Comparison of ENCODE assay signal across 26 mouse cellular contexts in the genomic region with DNA sequence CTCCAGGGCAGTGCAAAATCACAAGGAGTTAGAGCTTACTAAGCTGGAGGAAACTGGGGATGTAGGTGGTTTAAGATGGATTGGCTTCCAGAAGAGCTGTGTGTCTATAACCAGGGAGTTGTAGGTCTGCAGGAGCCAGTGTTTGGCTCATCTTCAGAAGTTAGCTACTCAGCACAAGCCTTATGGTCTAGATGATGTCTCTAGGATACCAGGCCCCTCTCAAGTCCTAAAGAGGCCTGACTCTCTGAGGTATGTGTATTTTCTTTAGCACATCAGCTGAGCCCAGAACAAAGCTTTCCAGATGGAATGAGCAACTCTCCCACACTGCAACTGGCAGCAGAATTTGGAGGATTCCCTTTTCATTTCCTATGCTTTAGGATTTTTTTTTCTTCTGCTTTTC.
DNase-seq lines count a peak whose midpoint lies in the region; TF ChIP-seq lines count a peak whose summit lies in the region.
"Had no signal": no experiment of that assay in that cellular context is flagged by ENCODE, and none has a peak within 500 bp of the region (broad histone marks: within the 10 kb centered on the region; RNA-seq: fewer than 3 reads in every experiment).

No protein-coding gene starts in this region.

- no peak for TF ChIP-seq CTCF in heart, adult 2 months (IDR thresholded peaks at IDR 0.05)

- H3K27me3 ChIP-seq in heart, adult 2 months (ENCODE audit: control insufficient read depth, insufficient read depth, low read length), result no peaks in the 10 kb centered on the region
- H3K27me3 ChIP-seq: CH12.LX; heart, embryonic 13.5 days; limb, embryonic 13.5 days; liver, embryonic 12.5 days; neural tube, embryonic 15.5 days had no signal

- no peak for TF ChIP-seq POLR2A in heart, adult 2 months (IDR thresholded peaks at IDR 0.05; ENCODE audit: insufficient read depth, low read depth, low read length)

- intact Hi-C loops in heart, adult 2 months (cut with DNase I), result no loop called here
- intact Hi-C loops in left cerebral cortex, postnatal 36 days (cut with DNase I), result no loop called here

- no peak overlapping the region for H3K9ac ChIP-seq in heart, adult 2 months (ENCODE audit: low read depth, low read length)
- H3K9ac ChIP-seq: heart, embryonic 13.5 days; limb, embryonic 13.5 days; liver, embryonic 12.5 days; neural tube, embryonic 15.5 days had no signal

- H3K27ac ChIP-seq in heart, adult 2 months, result no peak overlapping the region
- H3K27ac ChIP-seq: forebrain, embryonic 10.5 days; heart, embryonic 13.5 days; limb, embryonic 13.5 days; liver, embryonic 12.5 days; midbrain, embryonic 10.5 days; neural tube, embryonic 15.5 days had no signal

- DNase-seq in heart, adult 11 months, result peak; percentile 11
- DNase-seq in heart, adult 2 months, result no peak
- peak; percentile 53 for DNase-seq in right cerebral cortex, adult 18-20 months
- DNase-seq in right cerebral cortex, postnatal 4 days, result no peak
- DNase-seq in left cerebral cortex, postnatal 36 days (ENCODE audit: low spot score in 2 of 2), result peak; percentile 52 to 53
- no peak for DNase-seq in ovary, postnatal 14 days (ENCODE audit: low spot score)
- DNase-seq in yolk sac, embryonic 10.5 days (ENCODE audit: low spot score), result no peak
- DNase-seq: adrenal gland, adult 2 months; cerebellum, adult 11-12 months; cerebellum, postnatal 10 days; gastrocnemius, postnatal 10 days; heart, adult 18-20 months; heart, postnatal 14 days; kidney, postnatal 25 days; lung, adult 18-20 months; lung, postnatal 10 days; thymus, adult 2 months; thymus, postnatal 4 days had no signal

- H3K4me3 ChIP-seq in heart, adult 2 months, result no peak overlapping the region
- H3K4me3 ChIP-seq: forebrain, embryonic 10.5 days; heart, embryonic 13.5 days; limb, embryonic 13.5 days; liver, embryonic 12.5 days; midbrain, embryonic 10.5 days; neural tube, embryonic 15.5 days had no signal

- H3K36me3 ChIP-seq in heart, adult 2 months (ENCODE audit: control insufficient read depth, insufficient read depth, low read length), result no peaks in the 10 kb centered on the region
- H3K36me3 ChIP-seq: forebrain, embryonic 10.5 days; G1E; heart, embryonic 13.5 days; limb, embryonic 13.5 days; liver, embryonic 12.5 days; midbrain, embryonic 10.5 days; neural tube, embryonic 15.5 days had no signal

- no peaks in the 10 kb centered on the region for H3K79me2 ChIP-seq in heart, adult 2 months (replicated peaks; ENCODE audit: control insufficient read depth, insufficient read depth, low read length)

- no peaks in the 10 kb centered on the region for H3K4me1 ChIP-seq in heart, adult 2 months (ENCODE audit: control insufficient read depth, insufficient read depth, low read length)
- H3K4me1 ChIP-seq: heart, embryonic 13.5 days; limb, embryonic 13.5 days; liver, embryonic 12.5 days; midbrain, embryonic 10.5 days; neural tube, embryonic 15.5 days had no signal

- no peak for TF ChIP-seq EP300 in heart, adult 2 months (IDR thresholded peaks at IDR 0.05; ENCODE audit: insufficient read depth, low read depth, low read length)

Comparison
In these comparisons a context has a peak if more than half of its experiments do, and no peak if none do; other contexts are left out.
1. DNase-seq: peak in heart, adult 11 months (single experiment), right cerebral cortex, adult 18-20 months (single experiment) and left cerebral cortex, postnatal 36 days (2 of 2); none in heart, adult 2 months (0 of 2), right cerebral cortex, postnatal 4 days (single experiment), ovary, postnatal 14 days (single experiment) and yolk sac, embryonic 10.5 days (single experiment).